Mouse (Mus musculus) neural tube, embryonic 10.5 days (tissue): ENCODE data around the gene A630095N17Rik.

Experiments used
- DNase-seq: peaks from one replicate; pipeline ENCODE4 v3.0.0-alpha.2; 2017; ENCODE audit warnings: low spot score; ENCODE audit errors: extremely low spot score

Gene A630095N17Rik

DNA sequence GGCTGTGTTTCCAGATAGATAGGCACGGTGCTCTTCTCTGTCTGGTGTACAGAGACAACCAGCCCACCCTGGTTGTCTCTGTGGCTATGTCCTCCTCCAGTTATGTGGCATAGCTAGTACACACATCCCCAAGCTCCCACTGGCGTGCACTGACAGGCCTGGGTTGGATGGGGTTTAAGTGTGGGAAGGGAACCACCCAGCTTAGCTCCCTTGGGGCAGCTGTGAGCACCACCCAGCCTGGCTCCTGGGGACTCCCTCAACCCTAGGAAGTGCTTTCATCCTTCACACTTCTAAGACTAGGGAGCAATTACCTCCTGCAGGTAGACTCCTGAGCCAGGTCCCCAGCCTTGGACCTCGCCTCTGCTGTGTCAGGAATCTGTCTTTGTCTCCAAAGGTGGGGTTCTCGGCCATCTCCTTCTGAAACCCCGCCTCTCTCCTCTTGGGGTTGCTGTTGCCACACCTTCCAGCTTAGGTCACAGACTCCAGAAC, at the start of gene A630095N17Rik:
Gene A630095N17Rik, minus strand, starts transcription at position 439 of the 489 bp plus-strand sequence.
- no peak for DNase-seq

DNA sequence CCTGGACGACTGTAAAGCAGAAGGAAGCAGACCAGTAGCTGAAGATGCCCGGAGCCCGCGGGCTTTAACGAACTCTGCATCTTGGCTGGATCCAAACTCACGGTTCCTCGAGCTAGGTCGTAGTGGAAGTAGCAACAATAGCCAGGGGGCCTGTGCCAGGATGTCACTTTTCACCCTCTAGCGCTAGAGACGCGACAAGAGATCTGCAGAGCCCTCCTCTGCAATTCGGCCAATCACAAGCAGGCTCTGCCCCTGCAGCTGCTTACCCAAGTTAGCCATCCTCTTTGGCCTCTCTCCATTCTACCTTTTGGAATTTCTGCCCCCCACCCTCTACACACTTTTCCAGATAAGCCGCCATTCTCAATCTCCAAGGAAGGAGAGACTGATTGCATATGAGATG, 46.3 kb upstream of the A630095N17Rik start, which contains the start of gene Resp18:
Gene Resp18, minus strand, starts transcription at position 188 of the 400 bp plus-strand sequence.
- DNase-seq = no peak

DNA sequence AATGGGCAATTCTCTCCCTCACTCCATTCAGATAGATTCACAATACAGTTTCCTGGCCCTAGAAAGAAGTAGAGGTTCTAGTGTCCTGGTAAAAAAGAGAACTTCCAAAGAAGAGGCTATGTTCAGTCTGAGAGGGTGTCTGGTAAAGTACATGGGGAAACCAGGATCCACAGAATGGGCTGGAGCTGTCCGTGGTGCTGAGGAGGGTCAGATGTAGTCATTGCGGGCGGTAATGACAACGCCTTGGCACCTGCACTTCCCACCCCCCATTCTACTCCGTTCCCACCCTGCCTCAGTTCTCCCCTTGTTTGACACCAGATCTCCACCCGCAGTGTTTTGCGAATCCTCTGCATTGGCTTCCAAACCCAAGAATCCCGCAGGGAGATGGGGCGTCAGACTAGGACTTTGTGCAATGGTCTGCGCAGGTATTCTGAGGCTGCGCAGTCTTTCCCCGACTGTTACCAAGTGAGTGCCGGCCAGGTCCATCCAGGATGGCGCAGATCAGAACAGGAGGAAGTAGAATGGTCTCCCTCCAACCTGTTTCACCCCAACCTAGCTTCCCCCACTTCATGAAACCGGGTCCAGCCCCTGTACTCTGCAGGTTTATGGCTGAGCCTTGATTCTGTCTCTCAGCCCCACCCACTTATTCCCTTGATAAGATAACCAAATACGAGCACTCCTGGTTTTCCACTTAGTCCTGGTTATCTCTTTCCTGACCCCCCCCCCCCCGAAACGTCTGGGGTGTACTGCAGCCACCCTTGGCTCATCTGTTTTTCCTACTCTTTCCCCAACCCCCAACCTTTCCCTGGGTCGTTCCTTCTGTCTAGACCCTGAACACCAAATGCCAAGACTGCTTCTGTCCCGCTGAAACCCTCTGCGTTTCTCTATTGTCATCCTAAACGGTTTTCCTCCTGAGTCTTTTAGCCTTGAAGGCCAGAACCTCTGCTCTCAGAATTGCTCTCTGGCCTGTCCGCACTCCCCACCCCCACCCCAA, 45.6 kb upstream of the A630095N17Rik start:
- peak; percentile 60 for DNase-seq

DNA sequence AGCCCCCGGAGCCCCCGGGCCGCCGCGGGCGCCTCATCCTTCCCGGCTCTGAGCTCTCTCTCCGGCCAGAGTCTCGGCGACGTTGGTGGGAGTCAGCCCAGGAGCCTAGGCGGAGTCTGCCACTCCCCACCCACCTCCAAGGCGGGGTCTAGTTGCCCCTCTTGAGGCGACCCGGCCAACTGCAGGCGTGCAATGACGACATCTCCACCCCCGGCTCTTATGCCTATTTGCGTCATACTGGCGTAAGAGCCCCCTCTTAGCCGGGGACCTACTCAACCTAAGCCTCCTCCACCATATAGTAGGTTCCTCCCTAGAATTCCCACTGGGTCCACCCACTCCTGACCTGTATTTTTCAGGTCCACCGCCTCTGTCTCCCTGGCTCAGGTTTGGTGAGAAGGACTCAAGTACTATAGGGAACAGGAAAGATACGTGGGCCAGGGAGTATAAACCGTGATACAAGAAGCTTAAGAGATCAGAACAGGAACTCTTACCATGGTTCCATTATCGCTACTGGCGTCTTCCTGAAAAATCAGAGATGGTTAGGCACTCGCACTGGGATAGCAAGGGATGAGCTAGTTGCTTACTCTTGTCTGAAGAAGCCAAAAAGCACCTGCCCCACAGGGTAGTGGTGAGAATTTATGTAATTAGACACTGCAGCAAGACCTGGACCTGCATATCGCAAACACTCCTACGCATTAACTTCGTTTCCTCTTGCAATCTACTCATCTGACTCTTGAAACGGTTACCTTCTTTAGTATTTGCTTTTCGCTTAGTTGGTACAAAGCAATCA, 32.4 kb upstream of the A630095N17Rik start, which contains the start of gene Ptprn:
Gene Ptprn, minus strand, starts transcription at position 412 of the 790 bp plus-strand sequence.
- DNase-seq = no peak

DNA sequence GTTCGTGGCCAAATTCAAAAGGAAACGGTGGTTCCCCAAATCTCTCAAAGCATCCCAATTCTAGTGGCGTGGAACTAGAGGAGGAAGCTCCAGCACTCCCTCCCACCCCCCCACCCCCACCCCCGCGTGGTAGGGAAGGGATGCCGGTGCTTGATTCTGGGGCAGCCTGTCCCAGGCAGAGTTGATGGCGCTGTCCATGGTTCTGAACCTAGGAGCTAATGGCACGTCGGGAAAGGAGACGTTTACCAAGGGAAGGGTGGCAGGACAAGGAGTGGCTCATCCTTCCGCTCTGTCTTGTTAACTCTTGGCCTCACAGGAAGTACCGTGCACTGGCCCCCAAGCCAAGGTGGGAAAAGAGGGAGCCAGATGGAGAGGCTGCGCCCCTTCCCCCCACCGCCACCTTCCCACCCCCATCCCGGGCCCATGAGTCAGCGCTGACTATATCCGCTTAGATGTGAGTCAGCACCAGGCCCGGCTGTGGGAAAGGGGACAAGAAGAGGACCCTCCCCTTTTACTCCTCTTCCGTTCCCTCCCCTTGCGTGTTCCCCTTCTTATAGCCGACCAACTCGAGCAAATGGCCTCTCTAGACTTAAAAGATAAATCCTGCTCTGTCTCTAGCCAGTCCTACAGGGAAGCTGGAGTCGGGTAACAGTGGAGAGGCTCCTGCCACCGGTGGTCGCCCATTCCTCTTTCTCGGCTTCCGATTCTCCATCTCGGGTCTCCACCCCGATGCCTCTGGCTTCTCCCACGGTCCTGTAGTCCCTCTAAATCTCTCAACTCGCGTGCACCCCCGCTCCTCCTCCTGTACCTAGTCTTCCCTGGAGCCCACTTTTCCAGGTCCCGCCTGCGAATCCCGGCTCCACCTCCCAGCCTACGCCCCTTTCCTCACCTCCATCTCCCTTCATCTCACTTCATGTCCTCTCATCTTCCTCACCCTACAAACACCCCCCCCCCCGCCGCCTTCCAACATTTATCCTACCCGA, 31.4 kb upstream of the A630095N17Rik start:
- peak; percentile 75 for DNase-seq

DNA sequence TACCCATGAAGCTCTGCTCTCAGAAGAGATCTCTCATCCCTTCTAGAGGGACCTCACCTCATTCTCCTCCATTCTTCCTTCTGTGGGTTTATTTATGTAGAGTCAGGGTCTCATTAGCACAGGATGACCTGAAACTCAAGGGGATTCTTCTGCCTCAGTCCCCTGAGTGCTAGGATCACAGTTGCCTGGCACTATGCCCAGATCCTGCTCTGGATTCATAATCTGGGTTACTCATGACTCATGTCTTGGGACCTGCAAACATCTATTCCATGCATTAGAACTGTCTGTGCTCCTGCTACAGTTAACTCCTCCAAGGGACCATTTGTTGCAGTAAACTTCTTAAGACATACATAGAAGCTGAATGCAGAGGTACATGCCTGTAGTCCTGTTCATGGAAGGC, 29.4 kb upstream of the A630095N17Rik start:
- no peak for DNase-seq

DNA sequence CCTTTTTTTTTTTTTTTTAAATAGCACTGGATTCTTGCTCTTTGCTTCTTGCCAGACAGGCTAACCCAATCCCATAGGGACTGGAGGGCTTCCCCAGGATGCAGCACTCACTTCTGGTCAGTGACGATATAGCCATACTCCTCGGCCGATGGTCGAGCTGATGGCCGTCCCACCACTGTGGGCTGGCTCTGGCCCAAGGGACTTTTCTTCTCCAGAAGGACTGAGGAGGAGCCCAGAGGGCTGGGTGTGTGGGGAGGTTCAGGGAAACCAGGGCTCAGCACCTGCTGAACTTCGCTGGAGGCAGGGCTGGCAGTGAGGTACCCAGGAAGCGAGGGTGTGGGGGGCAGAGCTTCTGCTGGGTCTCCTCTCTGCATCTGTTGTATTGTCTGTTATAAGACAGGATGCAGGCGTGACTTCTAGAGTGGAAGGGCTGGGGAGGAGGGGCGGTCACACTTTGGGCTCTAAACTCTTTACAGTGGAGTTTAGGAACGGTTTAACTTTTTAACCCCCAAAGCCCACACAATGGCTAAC, 23.7 kb upstream of the A630095N17Rik start:
- DNase-seq = no peak

DNA sequence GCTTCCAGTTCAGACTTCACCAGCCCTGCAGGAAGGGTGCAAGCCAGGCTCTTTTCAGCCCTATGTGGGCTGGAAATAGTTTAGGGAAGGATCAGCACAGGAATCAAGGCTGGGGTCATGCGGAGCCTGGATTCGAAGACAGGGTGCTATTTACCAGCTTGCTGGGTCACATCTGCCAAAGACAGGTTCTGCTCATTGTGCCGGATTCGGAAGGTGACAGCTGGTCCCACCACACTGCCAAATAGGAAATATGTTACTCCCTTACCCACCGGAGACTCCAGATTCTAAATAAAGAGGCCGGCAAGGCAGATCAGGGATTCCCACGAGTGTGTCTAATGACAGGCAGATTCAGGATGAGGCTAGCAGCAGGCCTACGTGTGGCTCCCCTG, 22.7 kb upstream of the A630095N17Rik start:
- DNase-seq = no peak

DNA sequence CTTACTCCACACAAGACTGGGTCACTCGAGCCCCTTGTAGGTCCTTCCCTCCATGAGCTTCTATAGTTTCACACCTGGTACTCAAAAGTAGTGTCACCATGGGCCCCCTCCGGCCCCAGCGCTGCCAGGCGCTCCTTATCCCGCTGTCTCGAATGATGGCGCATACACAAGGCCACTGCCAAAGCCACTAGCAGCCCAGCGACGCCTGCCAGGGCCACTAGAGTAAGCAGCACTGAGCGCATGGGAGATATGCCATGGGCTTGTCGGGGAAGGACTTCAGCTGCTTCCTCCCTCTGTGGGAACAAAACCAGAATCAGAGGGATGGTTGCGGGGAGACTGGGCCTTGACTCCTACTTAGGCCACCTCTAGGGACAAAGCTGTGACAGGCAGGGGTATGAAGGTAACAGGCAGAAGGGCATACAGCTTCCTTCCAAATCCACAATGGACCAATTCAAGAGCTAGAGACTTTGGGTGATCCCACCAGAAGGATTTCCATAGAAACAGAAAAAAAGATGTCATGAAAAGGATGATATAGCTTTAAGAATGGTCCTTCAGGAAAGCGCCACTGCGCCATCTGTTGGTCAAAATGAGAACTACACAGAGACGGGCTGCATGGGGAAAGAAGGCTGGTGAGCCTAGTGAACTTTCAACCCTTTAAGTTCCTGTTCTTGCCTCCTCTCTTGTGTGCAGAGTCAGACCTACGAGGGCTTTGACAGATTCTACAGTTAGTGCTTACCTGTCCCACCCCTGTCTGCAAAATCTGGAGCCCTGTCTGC, 22.1 kb upstream of the A630095N17Rik start:
- peak; percentile 84 for DNase-seq

DNA sequence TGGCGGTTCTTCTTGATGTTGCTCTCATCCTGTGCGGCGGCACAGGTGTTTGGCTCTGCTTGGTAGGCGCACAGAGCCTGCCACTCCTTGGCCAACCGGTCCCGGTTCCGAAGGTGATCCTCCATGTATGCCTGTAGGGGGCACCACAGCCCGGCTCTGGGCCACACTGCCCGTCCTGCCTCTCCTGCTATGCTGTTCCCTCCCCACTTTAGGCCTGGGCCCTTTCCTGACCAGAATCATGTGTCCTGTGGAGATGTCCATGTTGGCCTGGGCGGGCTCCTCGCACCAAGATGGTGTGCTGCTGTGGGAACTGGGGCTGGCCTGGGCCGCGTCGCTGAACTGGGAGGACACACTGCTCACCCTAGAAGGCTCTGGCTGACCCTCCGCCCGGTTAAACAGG, 21.1 kb upstream of the A630095N17Rik start:
- DNase-seq = no peak

DNA sequence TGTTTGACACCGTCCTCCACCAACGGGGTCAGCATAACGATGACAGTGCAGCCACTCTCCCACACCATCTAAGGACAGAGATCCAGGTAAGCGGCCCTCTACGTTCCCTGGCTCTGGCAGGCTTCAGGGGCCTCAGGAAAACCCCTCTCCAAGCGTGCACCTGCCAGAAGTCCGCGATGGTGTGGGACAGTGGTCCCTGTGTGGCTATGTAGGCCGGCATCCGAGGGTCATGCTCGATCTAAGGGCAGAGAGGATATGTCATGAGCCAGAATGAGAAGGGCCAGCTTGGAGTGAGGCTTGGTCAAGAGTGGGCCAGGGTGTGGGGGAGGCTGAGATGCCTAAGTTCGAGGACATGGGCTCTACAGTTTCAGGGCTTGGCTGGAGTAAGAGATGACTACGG, 20.4 kb upstream of the A630095N17Rik start:
- DNase-seq = no peak

DNA sequence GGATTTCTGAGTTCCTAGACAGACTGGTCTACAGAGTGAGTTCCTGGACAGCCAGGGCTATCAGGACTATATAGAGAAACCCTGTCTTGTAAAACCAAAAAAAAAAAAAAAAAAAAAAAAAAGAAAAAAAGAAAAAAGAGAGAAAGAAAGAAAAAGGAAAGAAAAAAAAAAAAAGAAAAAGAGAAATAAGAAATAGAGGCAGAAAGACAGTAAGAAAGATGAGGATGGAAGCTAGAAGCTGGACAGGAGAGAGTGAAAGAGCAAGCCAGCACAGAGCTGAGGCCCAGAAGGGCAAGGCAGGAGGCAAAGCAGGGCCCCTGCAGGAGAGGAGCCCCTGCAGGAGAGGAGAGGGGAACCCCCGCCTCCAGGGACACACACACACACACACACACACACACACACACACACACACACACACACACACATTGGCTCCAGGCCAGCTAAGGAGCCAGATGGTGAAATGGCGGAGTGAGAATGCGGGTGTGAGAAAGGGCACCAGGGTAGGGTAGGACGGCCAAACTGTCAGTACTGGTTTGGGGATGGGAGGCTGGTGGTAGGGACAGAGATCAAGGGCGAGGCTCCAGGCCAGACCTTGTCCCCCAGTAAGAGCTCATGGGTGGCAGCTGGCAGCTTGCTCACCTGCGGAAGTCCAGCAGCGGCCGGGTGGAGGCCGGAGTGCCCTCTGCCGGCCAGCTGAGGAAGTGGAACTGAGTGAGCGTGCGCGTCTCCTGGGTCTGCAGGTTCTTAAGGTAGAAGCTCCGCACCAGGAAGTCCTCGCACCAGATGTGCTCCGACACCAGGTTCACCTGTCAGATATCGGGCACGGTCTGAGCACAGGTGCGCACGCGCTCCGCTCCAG, 19.4 kb upstream of the A630095N17Rik start:
- DNase-seq = peak; percentile 80

DNA sequence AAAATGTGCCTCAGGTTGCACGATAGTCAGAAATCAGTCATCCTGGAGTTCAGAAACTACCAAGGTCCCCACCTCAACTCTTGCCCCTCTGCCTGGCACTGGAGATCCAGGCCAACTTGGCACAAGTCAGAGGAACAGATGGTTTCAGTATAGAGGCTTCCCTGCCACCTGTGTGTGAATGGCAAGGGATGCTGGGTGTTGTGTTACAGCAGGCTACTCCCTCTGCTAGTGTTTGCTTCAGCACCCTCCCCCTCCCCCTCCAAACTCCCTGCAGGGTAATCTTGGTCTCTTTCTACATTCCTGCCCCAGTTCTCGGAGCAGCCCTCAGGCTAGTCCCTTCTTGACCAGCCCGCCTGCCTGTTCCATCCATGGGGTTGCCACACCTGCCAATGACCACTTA, 18.6 kb upstream of the A630095N17Rik start:
- DNase-seq = no peak

DNA sequence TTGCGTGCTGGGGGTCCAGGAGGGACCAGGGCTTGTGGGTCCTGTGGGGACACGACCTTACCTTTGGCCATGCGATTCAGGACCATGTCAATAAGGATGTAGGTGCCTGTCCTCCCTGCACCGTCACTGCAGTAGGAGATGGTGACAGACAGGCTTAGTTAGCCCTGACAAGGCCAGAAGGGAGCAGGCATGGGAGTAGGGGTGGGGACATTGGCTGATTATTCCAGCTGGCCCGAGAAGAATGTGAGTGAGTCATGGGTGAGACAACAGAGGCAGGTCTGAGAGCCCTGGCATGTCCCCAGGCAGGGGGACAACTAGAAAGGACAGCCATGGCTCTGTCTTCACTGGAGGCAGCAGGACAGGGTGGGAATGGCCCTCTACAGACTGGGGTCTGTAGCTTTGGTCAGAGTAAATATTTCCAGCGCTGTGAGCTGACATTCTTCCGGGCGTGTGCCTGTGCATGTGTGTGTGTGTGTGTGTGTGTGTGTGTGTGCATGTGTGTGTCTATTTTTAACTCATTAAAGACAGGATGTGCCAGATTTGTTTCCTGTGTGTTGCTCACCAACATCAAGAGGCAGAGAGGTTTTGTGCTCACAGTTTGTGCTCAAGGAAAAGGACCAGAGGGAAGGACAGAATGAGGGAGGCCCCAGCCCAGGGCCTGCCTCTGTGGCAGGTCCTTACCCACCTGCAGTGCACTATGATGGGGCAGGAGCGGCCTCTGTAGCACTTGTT, 16.3 kb upstream of the A630095N17Rik start:
- DNase-seq = no peak

DNA sequence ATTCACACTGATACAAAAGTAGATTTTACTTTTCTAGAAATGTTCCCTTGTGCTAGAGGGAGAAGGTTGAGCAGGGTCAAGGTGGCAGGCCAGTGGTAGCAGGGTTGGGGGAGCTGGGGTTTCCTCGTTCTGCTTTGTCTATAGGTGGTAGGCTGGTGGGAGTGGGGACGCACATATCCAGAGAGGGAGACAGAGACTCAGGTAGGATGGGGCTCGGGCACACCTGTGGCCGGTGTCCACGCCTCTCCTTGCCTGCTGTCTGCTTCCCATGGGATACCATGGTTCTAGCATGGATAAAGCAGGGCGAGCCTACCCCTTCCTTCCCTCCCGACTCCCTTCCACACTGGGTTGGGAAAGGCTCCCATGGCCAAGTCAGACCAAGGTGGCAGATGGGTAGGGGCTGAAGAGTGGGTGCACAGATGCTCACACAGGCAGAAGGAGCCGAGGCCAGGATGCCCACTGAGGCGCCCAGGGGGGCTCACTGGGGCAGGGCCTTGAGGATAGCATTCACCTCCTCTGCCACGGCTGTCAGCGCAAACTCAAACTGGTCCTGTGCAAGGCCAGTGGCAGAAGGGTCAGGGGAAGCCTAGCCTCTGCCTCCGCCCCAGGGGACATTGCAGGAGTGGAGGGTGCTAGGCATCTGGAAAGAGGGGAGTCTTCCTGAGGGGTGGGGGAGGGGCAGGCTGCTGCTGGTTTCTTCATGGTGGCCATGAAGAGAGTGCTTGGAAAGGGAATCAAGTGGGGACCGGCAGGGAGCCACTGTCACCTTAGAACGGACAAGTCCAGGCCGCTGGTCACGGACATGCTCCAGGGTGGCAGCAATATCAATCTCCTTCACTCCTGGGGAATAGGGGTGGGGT, 15.4 kb upstream of the A630095N17Rik start:
- DNase-seq = no peak

DNA sequence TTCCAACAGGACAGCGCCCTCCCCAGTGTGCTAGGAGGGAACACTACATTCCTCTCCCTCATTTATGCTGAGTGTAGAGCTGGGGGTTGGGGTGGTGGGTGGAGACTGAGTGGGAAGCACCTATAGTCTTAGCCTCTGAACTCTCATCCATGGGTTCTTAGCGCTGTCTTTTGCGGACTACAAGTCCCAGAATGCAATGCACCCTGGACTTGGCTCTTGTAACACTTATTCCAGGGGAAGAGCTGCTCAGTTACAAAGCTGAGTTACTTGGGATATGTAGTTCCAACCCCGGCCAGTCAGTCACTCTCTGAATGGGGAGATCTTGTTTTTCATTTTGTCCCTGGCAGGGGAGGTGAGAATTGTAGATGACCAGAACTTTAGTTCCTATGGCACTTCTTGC, 12.9 kb upstream of the A630095N17Rik start:
- no peak for DNase-seq
